Mouse (Mus musculus) stomach, embryonic 16.5 days (tissue): Measurements from ENCODE around the gene Ttn. TPM values are rescaled to one million over a fixed set of nuclear protein-coding genes. Genes with fewer than 3 reads are reported as not detected.

Experiments
- ATAC-seq: fragments of 200-750 bp; cut with Nextera tagmentation; 2 replicates; pipeline ENCODE4 v1.8.0; 2017; ENCODE audit warnings: moderate number of reproducible peaks, moderate TSS enrichment; ENCODE audit not compliant: insufficient read depth, low FRiP score
- H3K27ac ChIP-seq: fragments of 300-500 bp; sonication (generic); 2 replicates; pipeline ENCODE4 v1.5.1; 2014; ENCODE audit warnings: low read length
- H3K27me3 ChIP-seq: fragments of 300-500 bp; sonication (generic); 2 replicates; pipeline ENCODE4 v1.6.1; 2014; ENCODE audit warnings: low read length, control low read depth, mixed read lengths; ENCODE audit not compliant: control insufficient read depth, insufficient read depth
- H3K36me3 ChIP-seq: fragments of 300-500 bp; sonication (generic); 2 replicates; pipeline ENCODE4 v1.6.1; 2014; ENCODE audit warnings: low read length; ENCODE audit not compliant: control insufficient read depth, insufficient read depth
- H3K4me1 ChIP-seq: fragments of 300-500 bp; sonication (generic); 2 replicates; pipeline ENCODE4 v1.6.1; 2014; ENCODE audit warnings: low read length, control low read depth, mixed read lengths; ENCODE audit not compliant: control insufficient read depth, insufficient read depth
- H3K4me2 ChIP-seq: fragments of 300-500 bp; sonication (generic); 2 replicates; pipeline ENCODE4 v1.6.1; 2014; ENCODE audit warnings: low read depth, low read length, mixed read lengths
- H3K4me3 ChIP-seq: fragments of 300-500 bp; sonication (generic); replicated peaks from 2 replicates; pipeline ENCODE4 v1.5.1; 2014; ENCODE audit warnings: mild to moderate bottlenecking, low read length
- H3K9ac ChIP-seq: fragments of 300-500 bp; sonication (generic); 2 replicates; pipeline ENCODE4 v1.6.1; 2014; ENCODE audit warnings: low read length
- H3K9me3 ChIP-seq: fragments of 300-500 bp; sonication (generic); replicated peaks from 2 replicates; pipeline ENCODE4 v1.6.1; 2016; ENCODE audit warnings: low read length, control low read depth; ENCODE audit not compliant: control insufficient read depth
- WGBS: fragments of 180-500 bp; shearing (Covaris S2); extraction: QIAGEN DNeasy Blood & Tissue Kit; methylation state at CpG from one replicate; pipeline ENCODE4 v1.1.7; 2014; 5-methylcytosine and 5-hydroxymethylcytosine counted together
- polyA plus RNA-seq: library from polyadenylated mRNA; unstranded; fragments of >200 nt; fragmentation: Nextera tagmentation; extraction: Ambion mirVana; gene quantifications from 2 replicates; pipeline ENCODE4 v1.2.1, GENCODE M21; 2015

Gene Ttn
- polyA plus RNA-seq, 1 experiment from 2014 or later: 45.3 TPM

GRCm38 (mm10) chr2:76896990-76897389 lies 85.4 kb downstream of the Ttn start:
- no peaks in the 10 kb centered on the region for H3K36me3 ChIP-seq
- no peaks in the 10 kb centered on the region for H3K4me1 ChIP-seq
- H3K9me3 ChIP-seq: no peaks in the 10 kb centered on the region
- 85% methylated on average over 8 of the region's 8 CpGs for WGBS
- no peak for ATAC-seq
- H3K4me2 ChIP-seq: no peak overlapping the region
- H3K27ac ChIP-seq: no peak overlapping the region
- H3K27me3 ChIP-seq: no peaks in the 10 kb centered on the region
- no peak overlapping the region for H3K4me3 ChIP-seq
- no peak overlapping the region for H3K9ac ChIP-seq

DNA sequence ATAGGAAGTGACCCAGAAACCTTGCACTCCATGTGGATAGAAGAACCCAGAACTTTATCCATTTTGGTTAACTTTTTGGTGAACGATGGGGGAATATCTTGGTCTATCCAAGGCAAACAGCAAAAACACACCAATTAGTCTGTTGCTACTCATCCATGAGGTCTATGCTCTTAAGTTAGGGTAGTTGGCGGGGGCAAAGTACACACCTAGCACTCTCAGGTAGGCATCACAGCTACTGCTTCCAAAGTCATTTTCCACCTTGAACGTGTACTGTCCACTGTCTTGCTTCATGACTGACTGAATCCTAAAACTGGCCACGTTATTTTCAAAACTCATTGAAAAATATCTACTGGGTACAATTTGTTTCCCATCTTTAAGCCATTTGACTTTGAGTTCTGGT lies 87.0 kb downstream of the Ttn start:
- no peak overlapping the region for H3K4me2 ChIP-seq
- no peak for ATAC-seq
- H3K9ac ChIP-seq: no peak overlapping the region
- 89% methylated on average over 4 of the region's 4 CpGs for WGBS
- H3K36me3 ChIP-seq: no peaks in the 10 kb centered on the region
- H3K4me1 ChIP-seq: no peaks in the 10 kb centered on the region
- no peaks in the 10 kb centered on the region for H3K9me3 ChIP-seq
- no peak overlapping the region for H3K4me3 ChIP-seq
- H3K27ac ChIP-seq: no peak overlapping the region
- no peaks in the 10 kb centered on the region for H3K27me3 ChIP-seq

- H3K4me1 ChIP-seq: no peaks in the 10 kb centered on the region
- H3K4me2 ChIP-seq: no peak overlapping the region
- ATAC-seq: no peak
- no peak overlapping the region for H3K9ac ChIP-seq
- H3K36me3 ChIP-seq: no peaks in the 10 kb centered on the region
- no peaks in the 10 kb centered on the region for H3K9me3 ChIP-seq
- 82% methylated on average over 7 of the region's 7 CpGs for WGBS
- H3K27ac ChIP-seq: no peak overlapping the region
- no peak overlapping the region for H3K4me3 ChIP-seq
- H3K27me3 ChIP-seq: no peaks in the 10 kb centered on the region
Measured at GRCm38 (mm10) chr2:76888721-76889120, 93.6 kb downstream of the Ttn start.

DNA sequence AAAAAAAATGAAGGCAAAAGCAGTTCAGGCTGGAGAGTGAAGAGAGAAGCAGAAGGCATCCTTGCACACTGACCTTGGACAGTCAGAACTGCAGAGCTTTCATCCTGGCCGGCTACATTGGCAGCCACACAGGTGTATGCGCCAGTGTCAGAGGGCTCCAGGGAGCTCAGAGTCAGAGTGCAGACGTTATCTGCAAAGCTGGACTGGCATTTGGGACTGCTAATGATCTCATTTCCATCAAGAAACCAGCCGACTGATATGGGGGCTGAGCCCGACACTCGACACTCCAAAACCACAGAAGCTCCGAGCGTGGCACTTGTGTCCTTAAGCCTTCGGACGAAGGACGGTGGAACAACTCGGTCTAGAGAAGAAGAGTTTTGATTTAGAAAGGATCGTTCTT lies 96.5 kb downstream of the Ttn start:
- no peak overlapping the region for H3K27ac ChIP-seq
- no peaks in the 10 kb centered on the region for H3K4me1 ChIP-seq
- no peak overlapping the region for H3K4me3 ChIP-seq
- H3K36me3 ChIP-seq: no peaks in the 10 kb centered on the region
- no peak for ATAC-seq
- WGBS: 80% methylated on average over 13 of the region's 13 CpGs
- H3K27me3 ChIP-seq: no peaks in the 10 kb centered on the region
- no peaks in the 10 kb centered on the region for H3K9me3 ChIP-seq
- H3K4me2 ChIP-seq: no peak overlapping the region
- H3K9ac ChIP-seq: no peak overlapping the region

GRCm38 (mm10) chr2:76881406-76881805 lies 100.9 kb downstream of the Ttn start:
- Histone ChIP-seq H3K9ac (no peak overlapping the region), H3K27ac (no peak overlapping the region), H3K27me3 (no peaks in the 10 kb centered on the region), H3K4me3 (no peak overlapping the region), H3K9me3 (no peaks in the 10 kb centered on the region), H3K4me2 (no peak overlapping the region), H3K36me3 (no peaks in the 10 kb centered on the region), H3K4me1 (no peaks in the 10 kb centered on the region)
- 86% methylated on average over 12 of the region's 12 CpGs for WGBS
- no peak for ATAC-seq

- ATAC-seq: no peak
- H3K36me3 ChIP-seq: no peaks in the 10 kb centered on the region
- no peaks in the 10 kb centered on the region for H3K9me3 ChIP-seq
- WGBS: 89% methylated on average over 12 of the region's 12 CpGs
- H3K4me3 ChIP-seq: no peak overlapping the region
- no peaks in the 10 kb centered on the region for H3K27me3 ChIP-seq
- no peak overlapping the region for H3K4me2 ChIP-seq
- H3K27ac ChIP-seq: no peak overlapping the region
- no peak overlapping the region for H3K9ac ChIP-seq
- no peaks in the 10 kb centered on the region for H3K4me1 ChIP-seq
Measured at GRCm38 (mm10) chr2:76875587-76875986, 106.8 kb downstream of the Ttn start.

DNA sequence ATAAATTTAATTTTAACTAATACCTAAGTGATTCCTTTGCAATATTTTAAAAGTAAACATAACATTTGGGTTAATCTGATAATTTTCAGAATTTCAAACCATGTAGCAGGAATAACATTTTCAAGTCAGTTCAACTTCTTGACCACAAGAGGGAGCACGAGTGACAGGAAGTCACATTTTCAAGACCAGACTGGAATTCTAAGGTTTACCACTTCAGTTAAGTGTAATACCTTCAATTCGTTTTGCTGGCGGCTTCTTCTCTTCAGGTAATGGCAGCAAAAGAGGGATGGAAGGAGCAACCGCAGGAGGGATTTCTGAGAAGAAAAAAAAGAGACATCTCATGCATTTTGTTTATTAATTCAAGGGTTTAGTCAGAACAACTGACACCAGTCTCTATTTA lies 115.4 kb downstream of the Ttn start:
- H3K36me3 ChIP-seq: no peaks in the 10 kb centered on the region
- no peak overlapping the region for H3K27ac ChIP-seq
- no peaks in the 10 kb centered on the region for H3K9me3 ChIP-seq
- no peaks in the 10 kb centered on the region for H3K27me3 ChIP-seq
- ATAC-seq: no peak
- H3K4me2 ChIP-seq: no peak overlapping the region
- no peaks in the 10 kb centered on the region for H3K4me1 ChIP-seq
- H3K9ac ChIP-seq: no peak overlapping the region
- no peak overlapping the region for H3K4me3 ChIP-seq
- WGBS: 17% methylated on average over 4 of the region's 4 CpGs

DNA sequence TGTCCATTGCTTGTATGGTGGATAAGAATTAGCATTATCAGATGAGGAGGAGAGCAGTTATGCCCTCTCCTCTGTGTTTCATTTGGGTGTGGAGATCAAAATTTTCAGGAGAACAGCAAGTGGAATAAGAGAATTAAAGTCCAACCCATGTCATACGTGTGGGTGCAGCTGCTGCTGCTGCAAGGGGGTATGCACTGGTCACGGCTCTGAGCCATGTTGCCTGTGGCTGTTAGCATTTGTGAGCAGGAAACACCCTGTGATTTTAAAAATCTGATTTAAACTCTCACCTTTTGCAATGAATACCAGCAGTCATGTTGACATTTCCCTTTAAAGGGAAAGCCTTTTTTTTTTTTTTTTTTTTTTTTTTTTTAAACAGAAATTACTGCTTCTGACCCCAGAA lies 116.8 kb downstream of the Ttn start:
- Histone ChIP-seq H3K27me3 (no peaks in the 10 kb centered on the region), H3K9ac (no peak overlapping the region), H3K9me3 (no peaks in the 10 kb centered on the region), H3K4me1 (no peaks in the 10 kb centered on the region), H3K27ac (no peak overlapping the region), H3K36me3 (no peaks in the 10 kb centered on the region), H3K4me2 (no peak overlapping the region), H3K4me3 (no peak overlapping the region)
- ATAC-seq: no peak
- 75% methylated on average over 2 of the region's 2 CpGs for WGBS

- no peak for ATAC-seq
- no peak overlapping the region for H3K27ac ChIP-seq
- H3K27me3 ChIP-seq: no peaks in the 10 kb centered on the region
- H3K4me1 ChIP-seq: no peaks in the 10 kb centered on the region
- no peak overlapping the region for H3K9ac ChIP-seq
- H3K4me3 ChIP-seq: no peak overlapping the region
- H3K36me3 ChIP-seq: no peaks in the 10 kb centered on the region
- no peaks in the 10 kb centered on the region for H3K9me3 ChIP-seq
- no peak overlapping the region for H3K4me2 ChIP-seq
Measured at GRCm38 (mm10) chr2:76861327-76861726, 121.0 kb downstream of the Ttn start.

- Histone ChIP-seq H3K4me3 (no peak overlapping the region), H3K4me1 (no peaks in the 10 kb centered on the region), H3K27ac (no peak overlapping the region), H3K9me3 (no peaks in the 10 kb centered on the region), H3K27me3 (no peaks in the 10 kb centered on the region), H3K4me2 (no peak overlapping the region), H3K9ac (no peak overlapping the region), H3K36me3 (no peaks in the 10 kb centered on the region)
- ATAC-seq: no peak
- 87% methylated on average over 4 of the region's 4 CpGs for WGBS
Measured at GRCm38 (mm10) chr2:76850066-76850465, 132.3 kb downstream of the Ttn start.
